18 mouse cellular contexts compared by ENCODE assay signal in the genomic region with DNA sequence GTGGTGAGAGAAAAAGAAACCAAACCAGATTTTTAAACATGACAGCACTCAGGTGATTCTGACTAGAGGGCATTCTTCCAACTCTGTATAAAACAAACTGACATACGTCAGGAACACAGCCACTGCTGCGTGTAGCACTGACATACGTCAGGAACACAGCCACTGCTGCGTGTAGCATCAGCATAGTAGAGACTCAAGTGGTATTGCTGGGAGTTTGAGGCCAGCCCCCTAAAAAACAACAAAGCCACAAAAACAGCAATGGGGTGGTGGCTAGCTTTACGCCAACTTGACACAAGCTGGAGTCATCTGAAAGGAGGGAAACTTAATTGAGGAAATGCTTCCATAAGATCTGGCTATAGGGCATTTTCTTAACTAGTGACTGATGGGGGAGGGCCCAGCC.
"Had no signal": no experiment of that assay in that cellular context is flagged by ENCODE, and none has a peak within 500 bp of the region (broad histone marks: within the 10 kb centered on the region; RNA-seq: fewer than 3 reads in every experiment).

No protein-coding gene starts in this region.

- DNase-seq: gastrocnemius, postnatal 14 days; gastrocnemius, postnatal 36 days; heart, adult 11 months; heart, adult 2 months; heart, postnatal 14 days; heart, postnatal 36 days; kidney, adult 18-20 months; kidney, adult 8-10 months; kidney, postnatal 14 days; kidney, postnatal 36 days; layer of hippocampus, adult 9-11 months; layer of hippocampus, postnatal 36 days; left cerebral cortex, postnatal 4 days had no signal

- ATAC-seq: hindbrain, postnatal 0 days; inflammation-experienced regulatory T-cells, adult 6 months; intestine, embryonic 15.5 days; intestine, postnatal 0 days; liver, embryonic 12.5 days had no signal
